Mouse (Mus musculus) liver, embryonic 14.5 days (tissue): Measurements from ENCODE around the gene Ankrd34a. TPM values are rescaled to one million over a fixed set of nuclear protein-coding genes. Genes with fewer than 3 reads are reported as not detected.

Source experiments
- ATAC-seq: fragments of 200-750 bp; cut with Nextera tagmentation; 2 replicates; pipeline ENCODE4 v1.8.0; 2017; ENCODE audit warnings: moderate number of reproducible peaks, mild to moderate bottlenecking, moderate library complexity; ENCODE audit not compliant: insufficient read depth
- DNase-seq, 3 experiments: peaks; one replicate each; pipeline ENCODE4 v3.0.0-alpha.2; 2012 to 2013; ENCODE audit warnings: low read depth in 3 of 3, low spot score in 3 of 3
- H3K27ac ChIP-seq: fragments of 300-500 bp; sonication (generic); 2 replicates; pipeline ENCODE4 v1.5.1; 2014; ENCODE audit warnings: moderate library complexity, mild to moderate bottlenecking, control low read depth, inconsistent platforms
- H3K27me3 ChIP-seq: fragments of 300-500 bp; sonication (generic); 2 replicates; pipeline ENCODE4 v1.6.1; 2014; ENCODE audit warnings: mild to moderate bottlenecking, low read length, moderate library complexity; ENCODE audit not compliant: control insufficient read depth, insufficient read depth
- H3K36me3 ChIP-seq: fragments of 300-500 bp; sonication (generic); replicated peaks from 2 replicates; pipeline ENCODE4 v1.6.1; 2014; ENCODE audit warnings: low read depth; ENCODE audit not compliant: control insufficient read depth, insufficient read depth
- H3K4me1 ChIP-seq, 2 experiments: fragments of 200-500 bp in 1 of 2; fragments of 300-500 bp in 1 of 2; sonication (generic) in 1 of 2; replicated peaks; 2 replicates each; pipeline ENCODE4 v1.6.1; 2012 to 2014; ENCODE audit warnings: antibody characterized with exemption in 1 of 2, inconsistent platforms in 1 of 2, low read length in 1 of 2; ENCODE audit not compliant: control insufficient read depth in 2 of 2, insufficient read depth in 2 of 2
- H3K4me2 ChIP-seq: fragments of 300-500 bp; sonication (generic); 2 replicates; pipeline ENCODE4 v1.6.1; 2014; ENCODE audit warnings: low read depth, mild to moderate bottlenecking, control low read depth, moderate library complexity
- H3K4me3 ChIP-seq, 2 experiments: fragments of 200-500 bp in 1 of 2; fragments of 300-500 bp in 1 of 2; sonication (generic) in 1 of 2; 2 replicates each; pipeline ENCODE4 v1.5.1; 2012 to 2014; ENCODE audit warnings: low read depth in 2 of 2, low read length in 2 of 2, mild to moderate bottlenecking in 2 of 2, control low read depth in 1 of 2, inconsistent platforms in 1 of 2, moderate library complexity in 1 of 2; ENCODE audit not compliant: insufficient read depth in 1 of 2
- H3K9ac ChIP-seq: fragments of 300-500 bp; sonication (generic); replicated peaks from 2 replicates; pipeline ENCODE4 v1.6.1; 2014; ENCODE audit warnings: mild to moderate bottlenecking, control low read depth, moderate library complexity
- H3K9me3 ChIP-seq: fragments of 300-500 bp; sonication (generic); 2 replicates; pipeline ENCODE4 v1.6.1; 2016; ENCODE audit warnings: low read length, mixed read lengths; ENCODE audit not compliant: control insufficient read depth
- CTCF ChIP-seq: IDR thresholded peaks from 2 replicates; pipeline ENCODE4 v1.5.1; 2016; ENCODE audit warnings: antibody characterized with exemption, low read depth, control low read depth
- EP300 ChIP-seq: IDR thresholded peaks from 2 replicates; pipeline ENCODE4 v1.6.1; 2016; ENCODE audit warnings: antibody characterized with exemption, low read depth
- WGBS: fragments of 180-500 bp; shearing (Covaris S2); extraction: QIAGEN DNeasy Blood & Tissue Kit; methylation state at CpG from one replicate; pipeline ENCODE4 v1.1.7; 2014; ENCODE audit not compliant: insufficient replicate concordance; 5-methylcytosine and 5-hydroxymethylcytosine counted together
- polyA plus RNA-seq, 2 experiments: library from polyadenylated mRNA; depleted of rRNA in 1 of 2; stranded (reverse) in 1 of 2; unstranded in 1 of 2; fragments of >200 nt; fragmentation: Nextera tagmentation in 1 of 2; extraction: Ambion mirVana in 1 of 2; gene quantifications; 2 replicates each; pipeline versions ENCODE4 v1.2.1 to v1.2.3; 2012 to 2014

The Ankrd34a gene
- polyA plus RNA-seq, 2 experiments, result 0.08 TPM; not detected in 1

GRCm38 (mm10) chr3:96634015-96634414, 37.6 kb downstream of the Ankrd34a start:
- H3K4me3 ChIP-seq, result no peak overlapping the region
- peaks cover 19 to 21% of the 10 kb centered on the region in 2 experiments for H3K4me1 ChIP-seq
- no peak overlapping the region for H3K27ac ChIP-seq
- 43% methylated on average over 1 of the region's 1 CpGs for WGBS
- TF ChIP-seq EP300, result no peak
- TF ChIP-seq CTCF, result no peak
- peaks cover 16% of the 10 kb centered on the region for H3K36me3 ChIP-seq
- no peaks in the 10 kb centered on the region for H3K27me3 ChIP-seq
- H3K9me3 ChIP-seq, result no peaks in the 10 kb centered on the region
- ATAC-seq (no peak), DNase-seq (no peak)
- H3K4me2 ChIP-seq, result no peak overlapping the region
- H3K9ac ChIP-seq, result no peak overlapping the region

- Histone ChIP-seq H3K36me3 (peaks cover 16% of the 10 kb centered on the region), H3K9ac (peak within 1 kb of the TSS; percentile 99), H3K27ac (peak within 1 kb of the TSS; percentile 71), H3K4me2 (peak within 1 kb of the TSS; percentile 93), H3K27me3 (no peaks in the 10 kb centered on the region), H3K4me1 (peaks cover 17 to 18% of the 10 kb centered on the region in 2 experiments), H3K4me3 (peak within 1 kb of the TSS; percentile 85 to 99), H3K9me3 (no peaks in the 10 kb centered on the region)
- peak; percentile 90 for ATAC-seq
- DNase-seq, result peak; percentile 55 to 67 (median 65)
- 3% methylated on average over 60 of the region's 60 CpGs for WGBS
- TF ChIP-seq CTCF, result peak; percentile 71
- no peak for TF ChIP-seq EP300
Observed at GRCm38 (mm10) chr3:96634928-96635879, 38.8 kb downstream of the Ankrd34a start, which contains the start of the genes Pex11b and Gm42957. Gene Pex11b, plus strand, starts transcription at chr3:96635376. Gene Gm42957, plus strand, starts transcription at chr3:96635474.

DNA sequence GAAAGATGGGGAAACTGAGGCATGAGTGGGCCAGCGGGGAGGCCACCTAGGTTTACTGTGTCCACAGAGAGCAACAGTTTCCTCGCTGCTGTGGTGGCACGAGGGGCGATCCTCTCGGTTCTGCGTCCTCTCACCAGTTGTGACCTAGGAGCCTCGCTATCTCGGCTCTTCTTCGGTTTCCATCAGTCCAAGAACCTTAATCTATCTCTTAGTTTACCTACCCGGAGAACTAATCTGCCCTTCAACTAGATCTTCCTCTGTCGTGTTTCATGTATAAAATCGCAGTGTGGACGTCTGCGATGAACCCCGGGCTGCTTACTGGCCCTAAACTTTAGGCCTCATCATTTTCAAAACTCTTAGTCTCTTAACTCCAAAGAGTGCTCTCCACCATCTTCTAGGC, 39.5 kb downstream of the Ankrd34a start:
- TF ChIP-seq CTCF, result no peak
- TF ChIP-seq EP300, result no peak
- H3K4me2 ChIP-seq, result peak overlapping the region; percentile 93
- DNase-seq, result no peak
- peaks cover 13% of the 10 kb centered on the region in 2 experiments for H3K4me1 ChIP-seq
- H3K9me3 ChIP-seq, result no peaks in the 10 kb centered on the region
- ATAC-seq, result peak; percentile 25; the same call in 1 of the 2 replicates
- H3K27ac ChIP-seq, result peak overlapping the region; percentile 71
- H3K27me3 ChIP-seq, result no peaks in the 10 kb centered on the region
- H3K4me3 ChIP-seq, result peak overlapping the region; percentile 85 to 99
- H3K36me3 ChIP-seq, result peaks cover 16% of the 10 kb centered on the region
- WGBS, result 5% methylated on average over 15 of the region's 15 CpGs
- peak overlapping the region; percentile 99 for H3K9ac ChIP-seq

GRCm38 (mm10) chr3:96636448-96636847, 40.0 kb downstream of the Ankrd34a start:
- DNase-seq (no peak), ATAC-seq (no peak)
- Histone ChIP-seq H3K27ac (no peak overlapping the region), H3K27me3 (no peaks in the 10 kb centered on the region), H3K4me2 (peak overlapping the region; percentile 93), H3K36me3 (peaks cover 13% of the 10 kb centered on the region), H3K4me1 (peaks cover 11 to 13% of the 10 kb centered on the region in 2 experiments), H3K9me3 (no peaks in the 10 kb centered on the region), H3K4me3 (peak overlapping the region; percentile 6 to 99), H3K9ac (peak overlapping the region; percentile 99)
- WGBS, result 48% methylated on average over 11 of the region's 11 CpGs
- TF ChIP-seq CTCF (no peak), EP300 (no peak)

DNA sequence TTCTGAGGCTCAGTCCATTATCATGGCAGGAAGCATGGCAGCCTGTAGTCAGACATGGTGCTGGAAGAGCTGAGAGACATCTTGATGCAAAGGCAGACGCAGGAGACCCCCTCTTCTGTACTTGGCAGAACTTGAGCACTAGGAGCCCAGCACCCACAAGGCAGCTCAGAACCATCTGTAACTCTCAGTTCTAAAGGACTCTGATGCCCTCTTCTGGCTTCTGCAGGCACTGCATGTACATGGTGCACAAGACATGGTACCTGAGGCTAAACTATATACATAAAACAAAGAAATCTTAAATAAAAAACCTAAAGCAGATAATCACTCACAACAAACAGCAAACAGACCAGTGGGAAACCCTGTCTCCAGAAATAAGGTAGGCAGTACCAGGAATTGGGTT, 42.8 kb downstream of the Ankrd34a start:
- H3K4me1 ChIP-seq, result peaks cover 11 to 13% of the 10 kb centered on the region in 2 experiments
- TF ChIP-seq CTCF (peak; percentile 84), EP300 (no peak)
- H3K27ac ChIP-seq, result no peak overlapping the region
- no peaks in the 10 kb centered on the region for H3K27me3 ChIP-seq
- H3K9me3 ChIP-seq, result no peaks in the 10 kb centered on the region
- H3K9ac ChIP-seq, result no peak overlapping the region
- WGBS, result 75% methylated on average over 1 of the region's 1 CpGs
- no peak overlapping the region for H3K4me3 ChIP-seq
- H3K36me3 ChIP-seq, result no peaks in the 10 kb centered on the region; the same call in none of the 2 replicates
- DNase-seq (peak in 2 of 3 experiments; percentile 36 to 38), ATAC-seq (no peak)
- H3K4me2 ChIP-seq, result no peak overlapping the region
